Mouse (Mus musculus) layer of hippocampus, adult 8-10 months (tissue): ENCODE measurements around the gene Runx3. TPM values are rescaled to one million over a fixed set of nuclear protein-coding genes. Genes with fewer than 3 reads are reported as not detected.

Experiments used
- DNase-seq, 2 experiments: peaks; one replicate each; pipeline ENCODE4 v3.0.0; 2022; ENCODE audit warnings: low spot score in 2 of 2
- total RNA-seq, 4 experiments: library from RNA; stranded (reverse); gene quantifications; 2 replicates each; pipeline ENCODE4 v1.2.4; 2022

The Runx3 gene
- total RNA-seq, 4 experiments from 2014 or later: 0.78 to 0.89 TPM; not detected in 2

- DNase-seq: peak; percentile 10 to 30
Observed at GRCm38 (mm10) chr4:135150031-135150801, 29.8 kb downstream of the Runx3 start.

GRCm38 (mm10) chr4:135151111-135151987, 30.9 kb downstream of the Runx3 start:
- DNase-seq: no peak

GRCm38 (mm10) chr4:135151988-135152594, 31.6 kb downstream of the Runx3 start:
- no peak for DNase-seq

- no peak for DNase-seq
Observed at GRCm38 (mm10) chr4:135152834-135153259, 32.4 kb downstream of the Runx3 start.

- DNase-seq: no peak
Observed at GRCm38 (mm10) chr4:135153260-135154088, 33.0 kb downstream of the Runx3 start.

GRCm38 (mm10) chr4:135154089-135154949, 33.9 kb downstream of the Runx3 start:
- no peak for DNase-seq

- DNase-seq: no peak
Observed at GRCm38 (mm10) chr4:135155106-135155800, 34.8 kb downstream of the Runx3 start.

- no peak for DNase-seq
Observed at GRCm38 (mm10) chr4:135155805-135156469, 35.5 kb downstream of the Runx3 start.

- DNase-seq: no peak
Observed at GRCm38 (mm10) chr4:135156531-135156930, 36.1 kb downstream of the Runx3 start.

GRCm38 (mm10) chr4:135157329-135157728, 36.9 kb downstream of the Runx3 start:
- DNase-seq: no peak

GRCm38 (mm10) chr4:135158724-135159409, 38.4 kb downstream of the Runx3 start:
- DNase-seq: no peak

- no peak for DNase-seq
Observed at GRCm38 (mm10) chr4:135159663-135160062, 39.2 kb downstream of the Runx3 start.

GRCm38 (mm10) chr4:135160168-135160567, 39.7 kb downstream of the Runx3 start:
- DNase-seq: no peak

- no peak for DNase-seq
Observed at GRCm38 (mm10) chr4:135161441-135161840, 41.0 kb downstream of the Runx3 start.

GRCm38 (mm10) chr4:135165761-135166160, 45.3 kb downstream of the Runx3 start:
- DNase-seq: no peak

GRCm38 (mm10) chr4:135166413-135167225, 46.2 kb downstream of the Runx3 start:
- no peak for DNase-seq

- DNase-seq: no peak
Observed at GRCm38 (mm10) chr4:135167816-135168527, 47.5 kb downstream of the Runx3 start.
